ENCODE assay signal across 27 mouse cellular contexts in the genomic region with DNA sequence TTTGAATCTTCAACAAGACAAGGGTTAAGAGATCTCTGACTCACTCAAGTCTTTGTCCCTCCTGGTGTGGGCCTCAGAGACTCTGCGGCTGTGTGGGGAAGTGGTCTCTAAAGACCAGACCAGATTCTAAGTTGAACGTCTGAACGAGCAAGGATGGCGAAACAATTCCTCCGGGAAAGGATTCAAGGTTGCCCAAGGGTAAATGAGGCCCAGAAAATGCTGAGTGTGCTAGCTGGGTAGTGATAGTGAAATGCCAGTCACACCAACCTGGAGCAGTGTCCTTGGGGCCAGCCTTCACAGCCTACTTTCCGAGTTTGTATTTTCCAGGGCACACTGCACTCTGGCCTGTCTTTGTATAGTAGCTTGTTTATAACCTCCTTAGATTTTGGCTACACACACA.
DNase-seq lines count a peak whose midpoint lies in the region; ATAC-seq lines count a peak whose summit lies in the region.
"Had no signal": no experiment of that assay in that cellular context is flagged by ENCODE, and none has a peak within 500 bp of the region (broad histone marks: within the 10 kb centered on the region; RNA-seq: fewer than 3 reads in every experiment).

No protein-coding gene starts in this region.

- peaks cover 32% of the 10 kb centered on the region for H3K4me1 ChIP-seq in hindbrain, embryonic 12.5 days
- peaks cover 10% of the 10 kb centered on the region for H3K4me1 ChIP-seq in hindbrain, embryonic 14.5 days (replicated peaks; ENCODE audit: control insufficient read depth, insufficient read depth, low read length)
- H3K4me1 ChIP-seq in limb, embryonic 12.5 days (replicated peaks) = peaks cover 53% of the 10 kb centered on the region
- H3K4me1 ChIP-seq: liver, embryonic 12.5 days had no signal

- H3K4me2 ChIP-seq in hindbrain, embryonic 12.5 days (replicated peaks) = no peak overlapping the region
- no peak overlapping the region for H3K4me2 ChIP-seq in hindbrain, embryonic 14.5 days (replicated peaks)
- no peak overlapping the region for H3K4me2 ChIP-seq in limb, embryonic 12.5 days
- H3K4me2 ChIP-seq: forebrain, embryonic 13.5 days; heart, embryonic 15.5 days; hindbrain, embryonic 13.5 days; liver, embryonic 12.5 days; midbrain, embryonic 11.5 days; stomach, embryonic 15.5 days had no signal

- ATAC-seq in hindbrain, embryonic 12.5 days (ENCODE audit: low FRiP score) = no peak
- no peak for ATAC-seq in hindbrain, embryonic 14.5 days (ENCODE audit: low FRiP score)
- no peak for ATAC-seq in limb, embryonic 12.5 days (ENCODE audit: insufficient number of reproducible peaks, insufficient read depth, low FRiP score, low TSS enrichment, low read depth)
- ATAC-seq: forebrain, embryonic 13.5 days; inflammation-experienced regulatory T-cells, adult 6 months; liver, embryonic 12.5 days; liver, postnatal 0 days; midbrain, embryonic 16.5 days had no signal

- H3K9ac ChIP-seq in hindbrain, embryonic 12.5 days = no peak overlapping the region
- no peak overlapping the region for H3K9ac ChIP-seq in hindbrain, embryonic 14.5 days
- H3K9ac ChIP-seq in limb, embryonic 12.5 days (replicated peaks) = no peak overlapping the region
- H3K9ac ChIP-seq: forebrain, embryonic 13.5 days; heart, embryonic 15.5 days; hindbrain, embryonic 13.5 days; liver, embryonic 12.5 days; liver, postnatal 0 days; stomach, embryonic 15.5 days had no signal

- H3K27me3 ChIP-seq in hindbrain, embryonic 12.5 days = 0 out of 2 replicates have a peak, but pooled peaks cover 3% of the 10 kb centered on the region
- no peaks in the 10 kb centered on the region for H3K27me3 ChIP-seq in hindbrain, embryonic 14.5 days (ENCODE audit: control insufficient read depth, insufficient read depth, low read length)
- no peaks in the 10 kb centered on the region for H3K27me3 ChIP-seq in limb, embryonic 12.5 days
- H3K27me3 ChIP-seq: forebrain, embryonic 13.5 days; stomach, embryonic 15.5 days had no signal

- H3K9me3 ChIP-seq in hindbrain, embryonic 12.5 days (replicated peaks) = no peaks in the 10 kb centered on the region
- H3K9me3 ChIP-seq in hindbrain, embryonic 14.5 days (ENCODE audit: control insufficient read depth, low read length) = no peaks in the 10 kb centered on the region
- H3K9me3 ChIP-seq in limb, embryonic 12.5 days = no peaks in the 10 kb centered on the region
- H3K9me3 ChIP-seq: forebrain, embryonic 13.5 days; heart, embryonic 10.5 days; heart, embryonic 15.5 days; hindbrain, embryonic 13.5 days; liver, embryonic 12.5 days; stomach, embryonic 15.5 days had no signal

- no peak overlapping the region for H3K4me3 ChIP-seq in hindbrain, embryonic 12.5 days
- no peak overlapping the region for H3K4me3 ChIP-seq in hindbrain, embryonic 14.5 days (replicated peaks; ENCODE audit: low read length)
- H3K4me3 ChIP-seq in limb, embryonic 12.5 days (replicated peaks) = no peak overlapping the region
- H3K4me3 ChIP-seq: forebrain, embryonic 13.5 days; heart, embryonic 10.5 days; heart, embryonic 15.5 days; hindbrain, embryonic 13.5 days; liver, embryonic 12.5 days; stomach, embryonic 15.5 days had no signal

- 76% methylated on average over 6 of the region's 6 CpGs for WGBS in hindbrain, embryonic 12.5 days
- WGBS in hindbrain, embryonic 14.5 days = 74% methylated on average over 6 of the region's 6 CpGs
- 68% methylated on average over 6 of the region's 6 CpGs for WGBS in limb, embryonic 12.5 days

- no peaks in the 10 kb centered on the region for H3K36me3 ChIP-seq in hindbrain, embryonic 12.5 days
- H3K36me3 ChIP-seq in hindbrain, embryonic 14.5 days (replicated peaks; ENCODE audit: control insufficient read depth, insufficient read depth) = no peaks in the 10 kb centered on the region
- H3K36me3 ChIP-seq in limb, embryonic 12.5 days = no peaks in the 10 kb centered on the region
- H3K36me3 ChIP-seq: heart, embryonic 10.5 days; heart, embryonic 15.5 days; hindbrain, embryonic 13.5 days; liver, embryonic 12.5 days; stomach, embryonic 15.5 days had no signal

- DNase-seq in hindbrain, embryonic 14.5 days (ENCODE audit: low spot score) = no peak
- peak; percentile 68 for DNase-seq in adrenal gland, adult 8-10 months
- DNase-seq in adrenal gland, postnatal 36 days = peak; percentile 62 to 72
- DNase-seq in Muller cell, postnatal 12 days (ENCODE audit: inconsistent ontology term) = no peak
- DNase-seq in cerebellum, adult 11-12 months = no peak
- DNase-seq: cerebellum, adult 11 months; cerebellum, postnatal 10 days; gastrocnemius, postnatal 14 days; kidney, adult 11 months; kidney, postnatal 14 days; layer of hippocampus, adult 9-11 months; liver, postnatal 0 days; lung, postnatal 36 days; right cerebral cortex, postnatal 25 days; thymus, adult 18-20 months; thymus, postnatal 25 days had no signal

- 0 out of 2 replicates have a peak overlapping the region, but pooled peaks have one; percentile 2 for H3K27ac ChIP-seq in hindbrain, embryonic 12.5 days
- no peak overlapping the region for H3K27ac ChIP-seq in hindbrain, embryonic 14.5 days
- H3K27ac ChIP-seq in limb, embryonic 12.5 days = peak overlapping the region; percentile 82; the same call in 1 of the 2 replicates
- H3K27ac ChIP-seq: heart, embryonic 10.5 days; heart, embryonic 15.5 days; liver, embryonic 12.5 days; stomach, embryonic 15.5 days had no signal

Comparison
In these comparisons a context has a peak if more than half of its experiments do, and no peak if none do; other contexts are left out.
1. DNase-seq: peak in adrenal gland, adult 8-10 months (single experiment) and adrenal gland, postnatal 36 days (2 of 2); none in hindbrain, embryonic 14.5 days (single experiment), Muller cell, postnatal 12 days (single experiment) and cerebellum, adult 11-12 months (single experiment).